Mouse (Mus musculus) embryonic facial prominence, embryonic 15.5 days (tissue): Measurements from ENCODE around the gene Mrpl44. TPM values are rescaled to one million over a fixed set of nuclear protein-coding genes. Genes with fewer than 3 reads are reported as not detected.

Experiments used
- ATAC-seq: fragments of 200-750 bp; cut with Nextera tagmentation; 2 replicates; pipeline ENCODE4 v1.8.0; 2017; ENCODE audit warnings: low read depth, moderate TSS enrichment; ENCODE audit not compliant: insufficient number of reproducible peaks, low FRiP score, low TSS enrichment
- H3K27ac ChIP-seq: fragments of 300-500 bp; sonication (generic); replicated peaks from 2 replicates; pipeline ENCODE4 v1.5.1; 2015; ENCODE audit warnings: mild to moderate bottlenecking, inconsistent platforms
- H3K27me3 ChIP-seq: fragments of 300-500 bp; sonication (generic); 2 replicates; pipeline ENCODE4 v1.6.1; 2015; ENCODE audit warnings: inconsistent platforms
- H3K36me3 ChIP-seq: fragments of 300-500 bp; sonication (generic); 2 replicates; pipeline ENCODE4 v1.6.1; 2015; ENCODE audit warnings: mild to moderate bottlenecking, inconsistent platforms
- H3K4me1 ChIP-seq: fragments of 300-500 bp; sonication (generic); 2 replicates; pipeline ENCODE4 v1.6.1; 2015; ENCODE audit warnings: inconsistent platforms
- H3K4me2 ChIP-seq: fragments of 300-500 bp; sonication (generic); replicated peaks from 2 replicates; pipeline ENCODE4 v1.6.1; 2015; ENCODE audit warnings: mild to moderate bottlenecking, inconsistent platforms
- H3K4me3 ChIP-seq: fragments of 300-500 bp; sonication (generic); replicated peaks from 2 replicates; pipeline ENCODE4 v1.5.1; 2015; ENCODE audit warnings: mild to moderate bottlenecking, inconsistent platforms
- H3K9ac ChIP-seq: fragments of 300-500 bp; sonication (generic); 2 replicates; pipeline ENCODE4 v1.6.1; 2015; ENCODE audit warnings: inconsistent platforms
- H3K9me3 ChIP-seq: fragments of 300-500 bp; sonication (generic); replicated peaks from 2 replicates; pipeline ENCODE4 v1.6.1; 2016; ENCODE audit warnings: inconsistent platforms
- WGBS: fragments of 180-500 bp; shearing (Covaris S2); methylation state at CpG from one replicate; pipeline ENCODE4 v1.1.7; 2015; 5-methylcytosine and 5-hydroxymethylcytosine counted together
- polyA plus RNA-seq: library from polyadenylated mRNA; unstranded; fragments of >200 nt; fragmentation: Nextera tagmentation; extraction: Ambion mirVana; gene quantifications from 2 replicates; pipeline ENCODE4 v1.2.1, GENCODE M21; 2015

Gene Mrpl44
- polyA plus RNA-seq, 1 experiment from 2014 or later = 44.8 TPM

- H3K4me3 ChIP-seq = no peak overlapping the region
- no peak for ATAC-seq
- H3K4me1 ChIP-seq = no peaks in the 10 kb centered on the region
- no peak overlapping the region for H3K27ac ChIP-seq
- WGBS = 87% methylated on average over 3 of the region's 3 CpGs
- H3K9ac ChIP-seq = no peak overlapping the region
- H3K27me3 ChIP-seq = no peaks in the 10 kb centered on the region
- no peaks in the 10 kb centered on the region for H3K9me3 ChIP-seq
- no peaks in the 10 kb centered on the region for H3K36me3 ChIP-seq
- no peak overlapping the region for H3K4me2 ChIP-seq
Observed at GRCm38 (mm10) chr1:79753456-79753855, 22.4 kb upstream of the Mrpl44 start.

GRCm38 (mm10) chr1:79754936-79755335 is 20.9 kb upstream of the Mrpl44 start:
- no peaks in the 10 kb centered on the region for H3K9me3 ChIP-seq
- 0 out of 2 replicates have a peak, but pooled peaks cover 9% of the 10 kb centered on the region for H3K4me1 ChIP-seq
- ATAC-seq = no peak
- H3K36me3 ChIP-seq = no peaks in the 10 kb centered on the region
- no peak overlapping the region for H3K4me3 ChIP-seq
- no peaks in the 10 kb centered on the region for H3K27me3 ChIP-seq
- H3K27ac ChIP-seq = no peak overlapping the region
- H3K9ac ChIP-seq = no peak overlapping the region
- 82% methylated on average over 3 of the region's 3 CpGs for WGBS
- no peak overlapping the region for H3K4me2 ChIP-seq

GRCm38 (mm10) chr1:79755376-79755775 is 20.4 kb upstream of the Mrpl44 start:
- Histone ChIP-seq H3K4me3 (no peak overlapping the region), H3K27me3 (no peaks in the 10 kb centered on the region), H3K4me1 (0 out of 2 replicates have a peak, but pooled peaks cover 9% of the 10 kb centered on the region), H3K36me3 (no peaks in the 10 kb centered on the region), H3K27ac (no peak overlapping the region), H3K4me2 (no peak overlapping the region), H3K9ac (no peak overlapping the region), H3K9me3 (no peaks in the 10 kb centered on the region)
- no peak for ATAC-seq
- WGBS = 35% methylated on average over 2 of the region's 2 CpGs

- Histone ChIP-seq H3K9me3 (no peaks in the 10 kb centered on the region), H3K27me3 (no peaks in the 10 kb centered on the region), H3K4me1 (peaks cover 15% of the 10 kb centered on the region), H3K9ac (no peak overlapping the region), H3K4me3 (no peak overlapping the region), H3K4me2 (no peak overlapping the region), H3K36me3 (no peaks in the 10 kb centered on the region), H3K27ac (0 out of 2 replicates have a peak overlapping the region, but pooled peaks have one; percentile 22)
- 84% methylated on average over 5 of the region's 5 CpGs for WGBS
- no peak for ATAC-seq
Observed at GRCm38 (mm10) chr1:79756417-79756816, 19.4 kb upstream of the Mrpl44 start.

- peaks cover 19% of the 10 kb centered on the region for H3K4me1 ChIP-seq
- H3K36me3 ChIP-seq = no peaks in the 10 kb centered on the region
- H3K4me2 ChIP-seq = no peak overlapping the region
- no peaks in the 10 kb centered on the region for H3K9me3 ChIP-seq
- no peak overlapping the region; the same call in 1 of the 2 replicates for H3K27ac ChIP-seq
- H3K9ac ChIP-seq = no peak overlapping the region
- ATAC-seq = no peak
- H3K27me3 ChIP-seq = no peaks in the 10 kb centered on the region
- H3K4me3 ChIP-seq = no peak overlapping the region
- WGBS = 55% methylated on average over 7 of the region's 7 CpGs
Observed at GRCm38 (mm10) chr1:79757161-79757560, 18.7 kb upstream of the Mrpl44 start.

GRCm38 (mm10) chr1:79757597-79757996 is 18.2 kb upstream of the Mrpl44 start:
- Histone ChIP-seq H3K4me1 (peaks cover 21% of the 10 kb centered on the region), H3K36me3 (no peaks in the 10 kb centered on the region), H3K27me3 (no peaks in the 10 kb centered on the region), H3K4me3 (no peak overlapping the region), H3K9me3 (no peaks in the 10 kb centered on the region), H3K4me2 (no peak overlapping the region), H3K27ac (no peak overlapping the region; the same call in 1 of the 2 replicates), H3K9ac (no peak overlapping the region)
- ATAC-seq = no peak
- 75% methylated on average over 4 of the region's 4 CpGs for WGBS

GRCm38 (mm10) chr1:79759006-79759405 is 16.8 kb upstream of the Mrpl44 start:
- Histone ChIP-seq H3K27ac (no peak overlapping the region), H3K36me3 (no peaks in the 10 kb centered on the region), H3K9ac (no peak overlapping the region), H3K4me3 (no peak overlapping the region), H3K9me3 (no peaks in the 10 kb centered on the region), H3K4me2 (no peak overlapping the region), H3K4me1 (peaks cover 21% of the 10 kb centered on the region), H3K27me3 (no peaks in the 10 kb centered on the region)
- no peak for ATAC-seq
- 51% methylated on average over 2 of the region's 2 CpGs for WGBS

GRCm38 (mm10) chr1:79759436-79759972 is 16.3 kb upstream of the Mrpl44 start:
- no peak overlapping the region for H3K4me3 ChIP-seq
- no peaks in the 10 kb centered on the region for H3K36me3 ChIP-seq
- no peaks in the 10 kb centered on the region for H3K27me3 ChIP-seq
- H3K27ac ChIP-seq = no peak overlapping the region
- WGBS = 62% methylated on average over 5 of the region's 5 CpGs
- 0 out of 2 replicates have a peak overlapping the region, but pooled peaks have one; percentile 82 for H3K4me2 ChIP-seq
- ATAC-seq = 0 out of 2 replicates have a peak, but pooled peaks have one; percentile 12
- H3K9me3 ChIP-seq = no peaks in the 10 kb centered on the region
- peaks cover 21% of the 10 kb centered on the region for H3K4me1 ChIP-seq
- H3K9ac ChIP-seq = no peak overlapping the region

GRCm38 (mm10) chr1:79760656-79761055 is 15.2 kb upstream of the Mrpl44 start:
- ATAC-seq = 0 out of 2 replicates have a peak, but pooled peaks have one; percentile 29
- H3K27me3 ChIP-seq = no peaks in the 10 kb centered on the region
- no peak overlapping the region for H3K27ac ChIP-seq
- no peaks in the 10 kb centered on the region for H3K9me3 ChIP-seq
- peak overlapping the region; percentile 82 for H3K4me2 ChIP-seq
- no peaks in the 10 kb centered on the region for H3K36me3 ChIP-seq
- H3K4me3 ChIP-seq = peak overlapping the region; percentile 92
- H3K4me1 ChIP-seq = peaks cover 21% of the 10 kb centered on the region
- WGBS = 7% methylated on average over 11 of the region's 11 CpGs
- H3K9ac ChIP-seq = peak overlapping the region; percentile 79; the same call in 1 of the 2 replicates

GRCm38 (mm10) chr1:79761106-79761916 is 14.5 kb upstream of the Mrpl44 start:
- 0 out of 2 replicates have a peak overlapping the region, but pooled peaks have one; percentile 51 for H3K27ac ChIP-seq
- no peaks in the 10 kb centered on the region for H3K36me3 ChIP-seq
- ATAC-seq = peak; percentile 89
- H3K27me3 ChIP-seq = no peaks in the 10 kb centered on the region
- H3K9ac ChIP-seq = peak overlapping the region; percentile 79
- peak overlapping the region; percentile 82 for H3K4me2 ChIP-seq
- H3K9me3 ChIP-seq = no peaks in the 10 kb centered on the region
- H3K4me3 ChIP-seq = peak overlapping the region; percentile 92
- WGBS = under 1% methylated on average over 65 of the region's 65 CpGs
- H3K4me1 ChIP-seq = peaks cover 21% of the 10 kb centered on the region

- Histone ChIP-seq H3K4me1 (peaks cover 21% of the 10 kb centered on the region), H3K4me3 (peak overlapping the region; percentile 92), H3K36me3 (no peaks in the 10 kb centered on the region), H3K27me3 (no peaks in the 10 kb centered on the region), H3K27ac (no peak overlapping the region), H3K4me2 (peak overlapping the region; percentile 82), H3K9ac (no peak overlapping the region), H3K9me3 (no peaks in the 10 kb centered on the region)
- ATAC-seq = no peak
- WGBS = 2% methylated on average over 6 of the region's 6 CpGs
Observed at GRCm38 (mm10) chr1:79761917-79762271, 13.9 kb upstream of the Mrpl44 start.
